Mouse (Mus musculus) liver, embryonic 15.5 days (tissue): ENCODE measurements around the gene Sstr3. TPM values are rescaled to one million over a fixed set of nuclear protein-coding genes. Genes with fewer than 3 reads are reported as not detected.

Experiments used
- ATAC-seq: fragments of 200-750 bp; cut with Nextera tagmentation; 2 replicates; pipeline ENCODE4 v1.8.0; 2017; ENCODE audit warnings: moderate number of reproducible peaks, mild to moderate bottlenecking, moderate library complexity; ENCODE audit not compliant: insufficient read depth
- H3K27ac ChIP-seq: fragments of 300-500 bp; sonication (generic); replicated peaks from 2 replicates; pipeline ENCODE4 v1.5.1; 2015; ENCODE audit warnings: mild to moderate bottlenecking, inconsistent platforms
- H3K27me3 ChIP-seq: fragments of 300-500 bp; sonication (generic); 2 replicates; pipeline ENCODE4 v1.6.1; 2015; ENCODE audit warnings: mild to moderate bottlenecking, inconsistent platforms
- H3K36me3 ChIP-seq: fragments of 300-500 bp; sonication (generic); replicated peaks from 2 replicates; pipeline ENCODE4 v1.6.1; 2015; ENCODE audit warnings: moderate library complexity, mild to moderate bottlenecking, inconsistent platforms
- H3K4me1 ChIP-seq: fragments of 300-500 bp; sonication (generic); replicated peaks from 2 replicates; pipeline ENCODE4 v1.6.1; 2015; ENCODE audit warnings: inconsistent platforms
- H3K4me2 ChIP-seq: fragments of 300-500 bp; sonication (generic); 2 replicates; pipeline ENCODE4 v1.6.1; 2015; ENCODE audit warnings: moderate library complexity, mild to moderate bottlenecking, inconsistent platforms
- H3K4me3 ChIP-seq: fragments of 300-500 bp; sonication (generic); replicated peaks from 2 replicates; pipeline ENCODE4 v1.5.1; 2015; ENCODE audit warnings: mild to moderate bottlenecking, inconsistent platforms
- H3K9ac ChIP-seq: fragments of 300-500 bp; sonication (generic); 2 replicates; pipeline ENCODE4 v1.6.1; 2015; ENCODE audit warnings: moderate library complexity, mild to moderate bottlenecking, inconsistent platforms
- H3K9me3 ChIP-seq: fragments of 300-500 bp; sonication (generic); replicated peaks from 2 replicates; pipeline ENCODE4 v1.6.1; 2016; ENCODE audit warnings: inconsistent platforms
- WGBS: fragments of 180-500 bp; shearing (Covaris S2); methylation state at CpG from one replicate; pipeline ENCODE4 v1.1.7; 2015; ENCODE audit warnings: mixed read lengths; ENCODE audit not compliant: insufficient replicate concordance; 5-methylcytosine and 5-hydroxymethylcytosine counted together
- polyA plus RNA-seq: library from polyadenylated mRNA; unstranded; fragments of >200 nt; fragmentation: Nextera tagmentation; extraction: Ambion mirVana; gene quantifications from 2 replicates; pipeline ENCODE4 v1.2.1, GENCODE M21; 2015

Gene Sstr3
- polyA plus RNA-seq, 1 experiment from 2014 or later: not detected

DNA sequence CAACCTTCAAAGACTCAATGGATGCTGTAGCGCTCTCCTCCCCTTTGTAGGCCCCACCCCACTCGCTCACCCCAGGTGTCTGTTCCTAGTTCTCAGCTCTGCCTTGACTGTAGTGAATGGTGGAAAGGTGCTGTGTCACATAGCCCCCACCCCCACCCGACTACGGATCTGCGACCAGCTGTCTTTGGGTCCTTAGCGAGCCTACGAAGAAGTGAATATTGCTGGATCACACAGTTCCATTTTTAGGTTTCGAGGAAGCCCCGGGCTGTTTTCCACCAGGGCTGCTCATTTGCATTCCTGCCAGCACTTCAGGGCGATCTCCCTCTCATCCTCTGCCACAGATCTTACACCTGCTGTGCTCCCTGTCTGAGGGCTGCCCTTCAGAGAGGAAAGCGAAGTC, 38.9 kb upstream of the Sstr3 start:
- no peak overlapping the region for H3K9ac ChIP-seq
- H3K36me3 ChIP-seq: no peaks in the 10 kb centered on the region
- H3K4me2 ChIP-seq: no peak overlapping the region
- peaks cover 6% of the 10 kb centered on the region for H3K27me3 ChIP-seq
- no peaks in the 10 kb centered on the region for H3K9me3 ChIP-seq
- 40% methylated on average over 11 of the region's 11 CpGs for WGBS
- no peak overlapping the region for H3K4me3 ChIP-seq
- ATAC-seq: no peak
- peaks cover 34% of the 10 kb centered on the region for H3K4me1 ChIP-seq
- no peak overlapping the region for H3K27ac ChIP-seq

DNA sequence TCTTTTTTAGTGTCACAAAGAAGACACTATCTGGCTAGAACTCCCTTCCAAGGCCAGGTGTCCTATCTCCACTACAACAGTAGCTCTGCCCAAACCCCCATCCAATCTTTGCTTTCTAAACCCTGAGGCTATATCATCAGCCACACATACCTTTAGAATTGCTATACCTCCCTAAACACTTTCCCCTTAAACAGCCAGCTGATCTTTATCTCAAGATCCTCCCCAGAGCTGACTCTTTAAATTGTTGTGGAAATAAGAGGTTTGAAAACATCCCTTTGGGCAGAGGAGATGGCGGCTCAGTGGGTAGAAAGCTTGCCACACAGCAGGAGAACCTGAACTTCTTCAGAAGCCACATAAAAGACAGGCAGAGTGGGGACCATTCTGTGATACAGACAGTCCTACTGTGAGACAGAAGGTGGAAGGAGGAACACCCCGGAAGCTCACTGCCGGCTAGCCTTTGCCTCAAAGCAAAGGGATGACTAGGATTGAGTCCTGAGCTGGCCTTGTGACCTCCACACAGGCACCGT, 31.9 kb upstream of the Sstr3 start:
- no peak for ATAC-seq
- 53% methylated on average over 4 of the region's 4 CpGs for WGBS

DNA sequence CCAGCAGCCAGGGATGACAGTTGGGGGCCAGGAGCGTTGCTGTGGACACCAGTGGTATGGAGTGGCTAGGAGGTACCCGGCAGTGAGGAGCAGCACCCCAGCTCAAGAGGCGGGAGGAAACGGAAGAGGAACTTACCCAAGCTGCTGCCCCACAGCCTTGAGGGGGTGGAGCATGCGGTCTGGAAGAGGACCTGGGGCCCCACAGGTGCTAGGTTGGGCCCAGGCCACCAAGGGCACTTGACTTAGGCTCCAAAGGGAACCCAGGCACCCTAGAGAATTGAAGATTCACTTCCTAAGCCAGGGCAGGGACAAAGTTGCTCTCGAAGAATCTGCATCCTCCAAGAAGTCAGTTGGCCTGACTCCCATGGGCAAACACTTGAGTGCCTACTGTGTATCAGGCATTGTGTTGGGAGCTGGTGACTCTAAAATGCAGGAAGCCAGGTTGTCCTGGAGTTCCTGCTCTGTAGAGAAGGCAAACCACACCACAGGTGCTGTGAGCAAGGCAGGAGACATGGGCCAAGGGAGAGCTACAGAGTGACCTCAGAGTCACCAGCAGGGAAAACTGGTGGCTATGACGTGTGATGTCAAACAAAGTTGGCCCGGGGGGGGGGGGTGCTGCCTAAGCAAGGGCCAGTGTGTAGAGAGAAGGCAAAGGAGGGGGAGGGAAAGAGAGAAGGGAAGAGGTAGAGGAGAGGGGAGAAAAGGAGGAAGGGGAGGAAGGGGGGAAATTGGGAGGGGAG, 28.3 kb upstream of the Sstr3 start, which contains the start of gene Rac2:
TSS of gene Rac2 (minus strand) at position 126 of the 740 bp plus-strand sequence.
- Histone ChIP-seq H3K4me1 (peaks cover 47% of the 10 kb centered on the region), H3K4me3 (peak within 1 kb of the TSS; percentile 60), H3K27ac (peak within 1 kb of the TSS; percentile 93), H3K27me3 (no peaks in the 10 kb centered on the region), H3K9ac (peak within 1 kb of the TSS; percentile 59), H3K9me3 (no peaks in the 10 kb centered on the region), H3K4me2 (peak within 1 kb of the TSS; percentile 69), H3K36me3 (peaks cover 26% of the 10 kb centered on the region)
- 13% methylated on average over 8 of the region's 8 CpGs for WGBS
- ATAC-seq: peak; percentile 55

More for the DNA sequence above, 31.9 kb upstream of the Sstr3 start:
- H3K9ac ChIP-seq: no peak overlapping the region
- no peak overlapping the region for H3K27ac ChIP-seq
- no peak overlapping the region for H3K4me2 ChIP-seq
- H3K27me3 ChIP-seq: peaks cover 9% of the 10 kb centered on the region
- no peaks in the 10 kb centered on the region for H3K9me3 ChIP-seq
- no peak overlapping the region for H3K4me3 ChIP-seq
- peaks cover 35% of the 10 kb centered on the region for H3K4me1 ChIP-seq
- no peaks in the 10 kb centered on the region for H3K36me3 ChIP-seq

DNA sequence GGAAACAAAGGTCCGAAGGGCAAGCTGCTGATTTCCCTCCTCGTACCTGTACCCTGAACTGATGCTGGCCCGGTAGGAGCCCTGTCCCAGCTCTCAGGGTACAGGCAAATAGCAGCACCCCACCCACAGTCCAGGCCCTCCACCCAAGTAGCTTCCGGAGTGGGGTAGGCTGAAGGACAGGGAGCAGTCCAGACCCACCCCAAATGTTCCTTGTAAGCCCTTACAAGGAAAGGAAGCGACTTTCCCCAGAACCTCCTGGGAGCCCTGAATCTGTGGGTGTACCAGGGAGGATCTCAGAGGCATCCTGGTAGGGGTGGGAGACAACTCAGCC, 27.8 kb upstream of the Sstr3 start:
- ATAC-seq: peak; percentile 69
- Histone ChIP-seq H3K27ac (peak overlapping the region; percentile 93), H3K27me3 (no peaks in the 10 kb centered on the region), H3K9ac (peak overlapping the region; percentile 59), H3K9me3 (no peaks in the 10 kb centered on the region), H3K4me3 (peak overlapping the region; percentile 60), H3K4me2 (peak overlapping the region; percentile 69), H3K4me1 (peaks cover 53% of the 10 kb centered on the region), H3K36me3 (peaks cover 26% of the 10 kb centered on the region)
- 18% methylated on average over 5 of the region's 5 CpGs for WGBS

- peaks cover 26% of the 10 kb centered on the region for H3K36me3 ChIP-seq
- peak overlapping the region; percentile 60 for H3K4me3 ChIP-seq
- ATAC-seq: peak; percentile 90
- peak overlapping the region; percentile 59 for H3K9ac ChIP-seq
- 2% methylated on average over 16 of the region's 16 CpGs for WGBS
- H3K9me3 ChIP-seq: no peaks in the 10 kb centered on the region
- peak overlapping the region; percentile 69 for H3K4me2 ChIP-seq
- H3K27ac ChIP-seq: peak overlapping the region; percentile 93
- H3K27me3 ChIP-seq: no peaks in the 10 kb centered on the region
- H3K4me1 ChIP-seq: peaks cover 58% of the 10 kb centered on the region
These were observed 27.2 kb upstream of the Sstr3 start for GRCm38 (mm10) chr15:78571554-78572269.

GRCm38 (mm10) chr15:78570170-78570569, 25.7 kb upstream of the Sstr3 start:
- H3K9ac ChIP-seq: no peak overlapping the region
- peak overlapping the region; percentile 60 for H3K4me3 ChIP-seq
- no peak for ATAC-seq
- H3K36me3 ChIP-seq: peaks cover 28% of the 10 kb centered on the region
- peaks cover 72% of the 10 kb centered on the region for H3K4me1 ChIP-seq
- no peaks in the 10 kb centered on the region for H3K27me3 ChIP-seq
- WGBS: 69% methylated on average over 5 of the region's 5 CpGs
- H3K4me2 ChIP-seq: peak overlapping the region; percentile 69
- H3K9me3 ChIP-seq: no peaks in the 10 kb centered on the region
- H3K27ac ChIP-seq: no peak overlapping the region

- Histone ChIP-seq H3K4me1 (peaks cover 87% of the 10 kb centered on the region), H3K9ac (no peak overlapping the region), H3K27ac (no peak overlapping the region), H3K36me3 (peaks cover 32% of the 10 kb centered on the region), H3K27me3 (no peaks in the 10 kb centered on the region), H3K4me3 (no peak overlapping the region), H3K9me3 (no peaks in the 10 kb centered on the region), H3K4me2 (no peak overlapping the region)
- WGBS: 68% methylated on average over 9 of the region's 9 CpGs
- no peak for ATAC-seq
These were observed 23.2 kb upstream of the Sstr3 start for GRCm38 (mm10) chr15:78567608-78568120.

DNA sequence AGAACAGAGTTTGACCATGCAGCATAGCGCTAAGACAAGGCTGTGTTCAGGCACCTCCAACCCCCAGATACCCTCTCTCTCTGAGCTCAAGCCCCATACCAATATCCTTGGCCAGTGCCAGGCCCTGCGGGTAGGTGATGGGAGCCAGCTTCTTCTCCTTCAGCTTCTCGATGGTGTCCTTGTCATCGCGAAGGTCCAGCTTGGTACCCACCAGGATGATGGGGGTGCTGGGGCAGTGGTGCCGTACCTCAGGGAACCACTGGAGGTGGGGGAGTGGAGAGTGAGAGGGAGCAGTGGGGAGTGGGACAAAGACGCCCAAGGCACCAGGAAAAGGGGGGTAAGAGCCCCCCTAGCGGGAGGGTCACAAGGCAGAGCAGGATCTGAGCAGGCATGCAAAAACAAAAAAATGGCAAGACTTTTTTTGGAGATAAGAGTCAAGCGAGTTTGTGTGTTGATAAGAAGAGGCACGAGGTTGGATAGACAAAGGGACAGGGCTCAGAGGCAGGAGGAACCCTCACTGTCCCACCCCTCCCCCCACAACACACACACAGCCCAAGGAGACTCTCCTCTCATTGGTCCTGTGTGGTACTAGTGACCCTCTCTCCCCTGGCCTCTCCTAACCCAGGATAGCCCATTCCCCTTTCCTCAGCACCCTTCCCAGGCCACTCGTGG, 20.4 kb upstream of the Sstr3 start:
- Histone ChIP-seq H3K36me3 (peaks cover 36% of the 10 kb centered on the region), H3K27ac (peak overlapping the region; percentile 81), H3K9me3 (no peaks in the 10 kb centered on the region), H3K4me3 (no peak overlapping the region; the same call in 1 of the 2 replicates), H3K4me1 (peaks cover 59% of the 10 kb centered on the region), H3K9ac (0 out of 2 replicates have a peak overlapping the region, but pooled peaks have one; percentile 15), H3K4me2 (peak overlapping the region; percentile 53), H3K27me3 (no peaks in the 10 kb centered on the region)
- WGBS: 31% methylated on average over 11 of the region's 11 CpGs
- peak; percentile 82 for ATAC-seq

DNA sequence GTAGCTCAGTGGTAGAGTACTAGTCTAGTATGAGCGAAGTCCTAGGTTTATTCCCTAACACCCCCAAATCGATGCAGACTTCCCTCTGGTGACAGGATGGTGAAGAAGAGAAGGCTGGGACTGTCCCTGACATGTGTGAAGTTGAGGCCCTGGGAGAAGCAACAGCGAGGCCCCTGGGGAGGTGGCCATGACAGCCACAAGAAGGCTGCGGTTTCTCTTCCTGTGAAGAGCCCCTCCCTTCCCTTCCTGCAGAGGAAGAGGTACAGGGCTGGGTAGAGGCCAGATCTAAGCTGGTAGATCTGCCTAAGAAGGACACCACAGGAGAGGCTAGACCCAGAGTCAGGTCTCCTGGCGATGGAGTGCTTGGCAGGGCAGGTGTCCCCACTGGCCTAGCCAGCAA, 19.5 kb upstream of the Sstr3 start:
- peaks cover 26% of the 10 kb centered on the region for H3K36me3 ChIP-seq
- 14% methylated on average over 5 of the region's 5 CpGs for WGBS
- ATAC-seq: peak; percentile 57
- peaks cover 50% of the 10 kb centered on the region for H3K4me1 ChIP-seq
- H3K27ac ChIP-seq: peak overlapping the region; percentile 81
- peak overlapping the region; percentile 35; the same call in 1 of the 2 replicates for H3K9ac ChIP-seq
- no peaks in the 10 kb centered on the region for H3K9me3 ChIP-seq
- peak overlapping the region; percentile 53 for H3K4me2 ChIP-seq
- H3K27me3 ChIP-seq: no peaks in the 10 kb centered on the region
- no peak overlapping the region; the same call in 1 of the 2 replicates for H3K4me3 ChIP-seq

DNA sequence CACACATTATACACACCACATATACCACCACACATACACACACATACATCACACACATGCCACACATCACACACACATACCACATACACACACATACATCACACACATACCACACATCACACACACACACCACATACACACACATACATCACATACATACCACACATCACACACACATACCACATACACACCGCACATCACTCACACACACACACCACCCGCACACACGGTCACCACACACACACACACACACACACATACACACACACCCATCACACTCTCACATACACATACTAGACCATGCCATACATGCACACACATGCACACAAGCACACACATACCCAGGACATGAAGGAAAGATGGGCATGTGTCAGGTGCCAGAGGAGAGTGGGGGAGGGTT, 18.9 kb upstream of the Sstr3 start:
- no peak for ATAC-seq
- no peaks in the 10 kb centered on the region for H3K27me3 ChIP-seq
- H3K36me3 ChIP-seq: peaks cover 20% of the 10 kb centered on the region
- no peak overlapping the region for H3K9ac ChIP-seq
- H3K4me1 ChIP-seq: peaks cover 48% of the 10 kb centered on the region
- H3K4me2 ChIP-seq: peak overlapping the region; percentile 53
- no peak overlapping the region for H3K27ac ChIP-seq
- no peaks in the 10 kb centered on the region for H3K9me3 ChIP-seq
- 96% methylated on average over 3 of the region's 3 CpGs for WGBS
- no peak overlapping the region for H3K4me3 ChIP-seq
